Mouse (Mus musculus) lung, embryonic 15.5 days (tissue): ENCODE data around the gene Gm28047. TPM values are rescaled to one million over a fixed set of nuclear protein-coding genes. Genes with fewer than 3 reads are reported as not detected.
"Not testable (repeated sequence)": the region's sequence is repeated elsewhere in the genome, so short reads cannot be mapped to it uniquely, and the experiment has no call there.

ENCODE experiments used
- ATAC-seq: fragments of 200-750 bp; cut with Nextera tagmentation; 2 replicates; pipeline ENCODE4 v1.8.0; 2017; ENCODE audit warnings: moderate number of reproducible peaks, borderline replicate concordance; ENCODE audit not compliant: low FRiP score, low TSS enrichment; ENCODE audit errors: extremely low read depth
- H3K27ac ChIP-seq: fragments of 300-500 bp; sonication (generic); 2 replicates; pipeline ENCODE4 v1.5.1; 2015; ENCODE audit warnings: moderate library complexity, mild to moderate bottlenecking, inconsistent platforms
- H3K27me3 ChIP-seq: fragments of 300-500 bp; sonication (generic); 2 replicates; pipeline ENCODE4 v1.6.1; 2015; ENCODE audit warnings: inconsistent platforms
- H3K36me3 ChIP-seq: fragments of 300-500 bp; sonication (generic); 2 replicates; pipeline ENCODE4 v1.6.1; 2015; ENCODE audit warnings: inconsistent platforms
- H3K4me1 ChIP-seq: fragments of 300-500 bp; sonication (generic); 2 replicates; pipeline ENCODE4 v1.6.1; 2015; ENCODE audit warnings: inconsistent platforms
- H3K4me2 ChIP-seq: fragments of 300-500 bp; sonication (generic); 2 replicates; pipeline ENCODE4 v1.6.1; 2015; ENCODE audit warnings: inconsistent platforms, mild to moderate bottlenecking, moderate library complexity
- H3K4me3 ChIP-seq: fragments of 300-500 bp; sonication (generic); 2 replicates; pipeline ENCODE4 v1.5.1; 2015; ENCODE audit warnings: mild to moderate bottlenecking, inconsistent platforms
- H3K9ac ChIP-seq: fragments of 300-500 bp; sonication (generic); 2 replicates; pipeline ENCODE4 v1.6.1; 2015; ENCODE audit warnings: inconsistent platforms
- H3K9me3 ChIP-seq: fragments of 300-500 bp; sonication (generic); 2 replicates; pipeline ENCODE4 v1.6.1; 2016; ENCODE audit warnings: inconsistent platforms
- WGBS: fragments of 180-500 bp; shearing (Covaris S2); methylation state at CpG from one replicate; pipeline ENCODE4 v1.1.7; 2015; 5-methylcytosine and 5-hydroxymethylcytosine counted together
- polyA plus RNA-seq: library from polyadenylated mRNA; unstranded; fragments of >200 nt; fragmentation: Nextera tagmentation; extraction: Ambion mirVana; gene quantifications from 2 replicates; pipeline ENCODE4 v1.2.1, GENCODE M21; 2015

The Gm28047 gene
- polyA plus RNA-seq, 1 experiment from 2014 or later, result not detected

- ATAC-seq, result peak; percentile 85
- Histone ChIP-seq H3K4me2 (peak overlapping the region; percentile 36; the same call in 1 of the 2 replicates), H3K27ac (peak overlapping the region; percentile 99), H3K9me3 (no peaks in the 10 kb centered on the region), H3K9ac (peak overlapping the region; percentile 20; the same call in 1 of the 2 replicates), H3K36me3 (peaks cover 14% of the 10 kb centered on the region), H3K4me1 (peaks cover 35% of the 10 kb centered on the region), H3K4me3 (no peak overlapping the region), H3K27me3 (no peaks in the 10 kb centered on the region)
- 3% methylated on average over 4 of the region's 4 CpGs for whole genome bisulfite sequencing
These were observed 31.8 kb upstream of the Gm28047 start for GRCm38 (mm10) chr15:102656658-102657057.

- H3K36me3 ChIP-seq, ATAC-seq, H3K4me2 ChIP-seq, H3K9me3 ChIP-seq, H3K9ac ChIP-seq, H3K4me3 ChIP-seq, H3K27me3 ChIP-seq, H3K27ac ChIP-seq: not testable (repeated sequence)
- WGBS, result 67% methylated on average over 9 of the region's 9 CpGs
- H3K4me1 ChIP-seq, result peaks cover 23% of the 10 kb centered on the region
These were observed 27.2 kb upstream of the Gm28047 start for GRCm38 (mm10) chr15:102651928-102652660.

GRCm38 (mm10) chr15:102651107-102651506 lies 26.2 kb upstream of the Gm28047 start:
- Histone ChIP-seq H3K4me2 (no peak overlapping the region), H3K27ac (no peak overlapping the region), H3K27me3 (no peaks in the 10 kb centered on the region), H3K9me3 (no peaks in the 10 kb centered on the region), H3K4me1 (peaks cover 13% of the 10 kb centered on the region), H3K9ac (no peak overlapping the region), H3K36me3 (no peaks in the 10 kb centered on the region), H3K4me3 (no peak overlapping the region)
- no peak for ATAC-seq
- 66% methylated on average over 3 of the region's 3 CpGs for WGBS

GRCm38 (mm10) chr15:102635817-102636216 lies 10.9 kb upstream of the Gm28047 start:
- no peak overlapping the region for H3K4me3 ChIP-seq
- no peaks in the 10 kb centered on the region for H3K27me3 ChIP-seq
- no peak overlapping the region for H3K27ac ChIP-seq
- WGBS, result 75% methylated on average over 3 of the region's 3 CpGs
- no peaks in the 10 kb centered on the region for H3K36me3 ChIP-seq
- H3K9me3 ChIP-seq, result no peaks in the 10 kb centered on the region
- no peak overlapping the region for H3K4me2 ChIP-seq
- no peaks in the 10 kb centered on the region for H3K4me1 ChIP-seq
- ATAC-seq, result no peak
- no peak overlapping the region for H3K9ac ChIP-seq

GRCm38 (mm10) chr15:102634684-102635083 lies 9.8 kb upstream of the Gm28047 start:
- H3K4me3 ChIP-seq, result no peak overlapping the region
- H3K4me1 ChIP-seq, result no peaks in the 10 kb centered on the region
- ATAC-seq, result no peak
- no peak overlapping the region for H3K4me2 ChIP-seq
- no peak overlapping the region for H3K9ac ChIP-seq
- 85% methylated on average over 8 of the region's 8 CpGs for WGBS
- H3K27me3 ChIP-seq, result no peaks in the 10 kb centered on the region
- H3K27ac ChIP-seq, result no peak overlapping the region
- H3K9me3 ChIP-seq, result no peaks in the 10 kb centered on the region
- H3K36me3 ChIP-seq, result no peaks in the 10 kb centered on the region

DNA sequence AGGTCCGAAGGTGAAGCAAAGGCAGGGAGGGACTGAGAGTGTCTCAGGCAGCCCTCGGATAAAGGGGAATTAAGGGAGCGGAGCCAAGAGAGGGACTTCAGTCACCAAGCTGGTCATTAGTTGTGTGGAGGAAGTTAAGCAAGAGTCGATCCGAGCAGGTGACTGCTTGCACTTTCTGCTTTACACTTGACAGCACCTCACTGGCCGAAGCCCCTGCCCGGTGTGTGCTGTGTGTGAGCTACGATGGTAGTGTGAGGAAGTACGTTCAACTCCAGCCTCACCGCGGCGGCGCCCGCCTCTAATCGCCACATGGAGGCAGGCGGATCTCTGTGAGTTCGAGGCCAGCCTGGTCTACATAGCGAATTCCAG lies 804 bp upstream of the Gm28047 start:
- WGBS, result 0% methylated on average over 18 of the region's 18 CpGs
- peak overlapping the region; percentile 90 for H3K9ac ChIP-seq
- H3K9me3 ChIP-seq, result no peaks in the 10 kb centered on the region
- H3K36me3 ChIP-seq, result no peaks in the 10 kb centered on the region
- H3K4me2 ChIP-seq, result peak overlapping the region; percentile 82
- no peaks in the 10 kb centered on the region for H3K27me3 ChIP-seq
- peak overlapping the region; percentile 79 for H3K4me3 ChIP-seq
- peaks cover 22% of the 10 kb centered on the region for H3K4me1 ChIP-seq
- H3K27ac ChIP-seq, result peak overlapping the region; percentile 100
- no peak for ATAC-seq

DNA sequence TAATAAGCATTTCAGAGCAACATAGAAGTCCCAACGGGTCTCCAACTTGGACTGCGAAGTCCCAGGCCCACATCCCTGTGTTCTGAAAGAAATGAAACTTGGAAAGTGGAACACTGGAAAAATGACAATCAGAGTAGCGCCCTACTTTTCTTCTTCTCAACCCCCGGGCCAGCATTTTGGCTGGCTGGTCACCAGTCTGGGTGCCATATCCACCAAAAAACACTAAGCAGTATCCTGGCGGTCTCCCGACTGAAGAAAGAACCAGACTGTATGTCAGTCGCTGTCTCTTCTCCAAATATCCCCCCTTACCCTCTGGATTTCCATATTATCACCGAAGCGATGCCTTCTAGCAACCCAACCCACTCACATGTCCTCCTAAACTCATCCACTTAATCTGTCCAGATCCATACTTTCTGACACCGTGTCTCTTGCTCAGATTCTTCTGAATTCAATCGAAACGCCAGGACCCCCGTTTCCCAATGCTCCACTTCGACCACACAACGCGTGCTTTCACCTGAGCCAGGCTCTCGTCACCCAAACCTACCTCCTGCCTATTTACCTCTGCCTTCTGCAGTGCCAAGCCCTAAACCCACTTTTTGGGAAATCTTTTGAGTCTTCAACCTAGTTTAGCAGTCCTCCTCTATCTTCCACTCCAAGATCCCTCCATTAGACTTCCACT lies 437 bp downstream of the Gm28047 start:
- no peaks in the 10 kb centered on the region for H3K36me3 ChIP-seq
- peak overlapping the region; percentile 82 for H3K4me2 ChIP-seq
- H3K4me3 ChIP-seq, result peak overlapping the region; percentile 79
- H3K9me3 ChIP-seq, result no peaks in the 10 kb centered on the region
- ATAC-seq, result no peak
- under 1% methylated on average over 17 of the region's 17 CpGs for WGBS
- no peaks in the 10 kb centered on the region for H3K27me3 ChIP-seq
- peaks cover 22% of the 10 kb centered on the region for H3K4me1 ChIP-seq
- peak overlapping the region; percentile 69 for H3K9ac ChIP-seq
- peak overlapping the region; percentile 100 for H3K27ac ChIP-seq

GRCm38 (mm10) chr15:102623121-102623520 lies 1.7 kb downstream of the Gm28047 start:
- no peak for ATAC-seq
- Histone ChIP-seq H3K27ac (0 out of 2 replicates have a peak overlapping the region, but pooled peaks have one; percentile 15), H3K9ac (no peak overlapping the region), H3K4me3 (peak overlapping the region; percentile 3; the same call in 1 of the 2 replicates), H3K36me3 (no peaks in the 10 kb centered on the region), H3K9me3 (no peaks in the 10 kb centered on the region), H3K4me1 (peaks cover 22% of the 10 kb centered on the region), H3K27me3 (no peaks in the 10 kb centered on the region), H3K4me2 (peak overlapping the region; percentile 82)
- 66% methylated on average over 3 of the region's 3 CpGs for WGBS

GRCm38 (mm10) chr15:102622536-102622935 lies 2.3 kb downstream of the Gm28047 start:
- H3K4me2 ChIP-seq, result peak overlapping the region; percentile 82; the same call in 1 of the 2 replicates
- H3K4me1 ChIP-seq, result peaks cover 22% of the 10 kb centered on the region
- no peak overlapping the region for H3K9ac ChIP-seq
- no peaks in the 10 kb centered on the region for H3K36me3 ChIP-seq
- no peak overlapping the region for H3K4me3 ChIP-seq
- 0 out of 2 replicates have a peak overlapping the region, but pooled peaks have one; percentile 15 for H3K27ac ChIP-seq
- no peaks in the 10 kb centered on the region for H3K27me3 ChIP-seq
- H3K9me3 ChIP-seq, result no peaks in the 10 kb centered on the region
- no peak for ATAC-seq

DNA sequence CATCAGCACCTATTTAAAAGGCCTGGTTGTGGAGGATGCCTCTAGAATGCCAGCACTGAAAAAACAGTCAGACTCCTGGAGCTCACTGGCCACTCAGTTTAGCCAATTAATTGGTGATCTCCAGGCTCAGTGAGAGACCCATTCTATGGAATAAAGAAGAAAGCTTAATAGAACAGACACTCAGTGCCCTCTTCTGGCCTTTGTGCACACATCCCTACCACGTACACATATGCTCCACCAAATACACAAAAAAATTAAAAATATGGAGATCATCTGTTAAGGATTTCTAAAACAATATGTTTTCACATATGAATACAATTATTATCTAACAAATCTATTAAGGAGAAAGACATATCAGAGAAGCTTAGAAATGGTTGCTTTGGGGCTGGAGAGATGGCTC lies 4.1 kb downstream of the Gm28047 start:
- Histone ChIP-seq H3K27ac (no peak overlapping the region), H3K4me2 (no peak overlapping the region), H3K27me3 (no peaks in the 10 kb centered on the region), H3K4me1 (peaks cover 17% of the 10 kb centered on the region), H3K9ac (no peak overlapping the region), H3K4me3 (no peak overlapping the region), H3K9me3 (no peaks in the 10 kb centered on the region), H3K36me3 (no peaks in the 10 kb centered on the region)
- WGBS, result 82% methylated on average over 1 of the region's 1 CpGs
- no peak for ATAC-seq

DNA sequence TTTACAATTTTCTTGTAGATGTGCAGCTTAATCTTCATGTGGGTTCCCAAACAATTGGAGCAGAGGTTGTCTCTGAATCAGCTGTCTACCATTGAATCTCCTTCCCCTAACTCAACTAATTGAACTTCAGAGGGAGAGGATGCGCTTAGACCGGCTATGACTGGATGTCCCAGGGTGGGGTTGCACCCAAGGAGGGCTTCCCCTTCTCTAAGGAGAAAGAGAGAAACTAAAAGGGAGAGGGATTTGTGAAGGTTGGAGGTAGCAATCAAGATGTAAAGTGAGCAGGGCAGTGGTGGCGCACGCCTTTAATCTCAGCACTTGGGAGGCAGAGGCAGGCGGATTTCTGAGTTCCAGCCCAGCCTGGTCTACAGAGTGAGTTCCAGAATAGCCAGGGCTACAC lies 5.4 kb downstream of the Gm28047 start:
- Histone ChIP-seq H3K27me3 (no peaks in the 10 kb centered on the region), H3K4me2 (no peak overlapping the region), H3K9me3 (no peaks in the 10 kb centered on the region), H3K27ac (no peak overlapping the region), H3K36me3 (no peaks in the 10 kb centered on the region), H3K4me1 (peaks cover 16% of the 10 kb centered on the region), H3K4me3 (no peak overlapping the region), H3K9ac (no peak overlapping the region)
- ATAC-seq, result no peak
- 91% methylated on average over 5 of the region's 5 CpGs for WGBS

DNA sequence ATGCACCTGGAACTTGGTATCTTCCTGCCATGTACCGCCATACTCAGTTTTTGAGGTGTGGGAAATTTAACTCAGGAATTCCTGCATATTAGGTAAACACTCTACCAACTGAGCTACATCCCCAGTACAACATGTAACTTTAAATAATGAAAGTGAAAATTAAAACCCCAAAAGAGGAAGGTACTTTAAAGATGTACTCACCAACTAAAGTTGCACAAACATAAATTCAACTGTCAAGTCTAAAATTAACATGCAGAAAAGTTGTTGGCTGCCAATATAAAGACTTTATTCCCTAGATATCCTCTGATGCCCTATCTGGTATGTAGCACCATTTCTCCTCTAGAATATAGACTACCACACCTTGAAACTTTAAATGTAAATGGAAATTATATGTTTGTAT lies 7.2 kb downstream of the Gm28047 start:
- peaks cover 5% of the 10 kb centered on the region for H3K4me1 ChIP-seq
- H3K27me3 ChIP-seq, result no peaks in the 10 kb centered on the region
- H3K9me3 ChIP-seq, result no peaks in the 10 kb centered on the region
- H3K27ac ChIP-seq, result no peak overlapping the region
- no peaks in the 10 kb centered on the region for H3K36me3 ChIP-seq
- 83% methylated on average over 1 of the region's 1 CpGs for WGBS
- H3K9ac ChIP-seq, result no peak overlapping the region
- no peak for ATAC-seq
- no peak overlapping the region for H3K4me2 ChIP-seq
- H3K4me3 ChIP-seq, result no peak overlapping the region
